Mouse (Mus musculus): ENCODE measurements around the gene Wdr63. TPM values are rescaled to one million over a fixed set of nuclear protein-coding genes. Genes with fewer than 3 reads are reported as not detected.

The Wdr63 gene
- polyA plus RNA-seq, 1 experiment from 2014 or later: not detected

DNA sequence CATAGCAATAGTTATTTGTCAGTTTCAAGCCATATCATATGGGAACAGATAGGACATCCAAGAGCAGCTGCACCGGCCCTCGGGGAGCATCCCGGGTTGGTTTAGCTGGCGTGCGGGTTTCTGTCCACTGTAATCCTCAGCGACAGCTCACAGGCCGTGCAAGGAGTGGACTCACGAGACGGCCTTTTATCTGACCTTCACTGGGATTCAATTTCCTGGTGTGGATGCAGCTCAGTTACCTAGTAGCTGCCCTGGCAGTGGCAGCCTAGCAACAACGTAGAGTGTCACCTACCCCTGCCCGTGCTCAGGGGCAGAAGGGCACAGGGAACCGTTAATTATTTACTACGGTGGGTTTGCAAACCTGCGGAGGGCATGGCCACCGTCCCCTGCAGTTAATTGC is 70.0 kb downstream of the Wdr63 start:
- H3K9ac ChIP-seq (ENCODE audit: low read length): no peak overlapping the region
- H3K27me3 ChIP-seq (ENCODE audit: control insufficient read depth, insufficient read depth, low read length): no peaks in the 10 kb centered on the region
- no peak overlapping the region for H3K4me2 ChIP-seq (ENCODE audit: low read depth)
- 57% methylated on average over 15 of the region's 15 CpGs for WGBS
- ATAC-seq (ENCODE audit: insufficient read depth, low FRiP score, low TSS enrichment) (no peak), DNase-seq (ENCODE audit: low spot score) (no peak)
- H3K4me1 ChIP-seq (ENCODE audit: control insufficient read depth, insufficient read depth, low read length): no peaks in the 10 kb centered on the region
- H3K36me3 ChIP-seq (ENCODE audit: control insufficient read depth, insufficient read depth, low read length): no peaks in the 10 kb centered on the region
- no peak overlapping the region for H3K4me3 ChIP-seq (ENCODE audit: low read depth, low read length)
- no peaks in the 10 kb centered on the region for H3K9me3 ChIP-seq (ENCODE audit: control insufficient read depth, low read length)
- no peak overlapping the region for H3K27ac ChIP-seq (ENCODE audit: low read depth, low read length)

DNA sequence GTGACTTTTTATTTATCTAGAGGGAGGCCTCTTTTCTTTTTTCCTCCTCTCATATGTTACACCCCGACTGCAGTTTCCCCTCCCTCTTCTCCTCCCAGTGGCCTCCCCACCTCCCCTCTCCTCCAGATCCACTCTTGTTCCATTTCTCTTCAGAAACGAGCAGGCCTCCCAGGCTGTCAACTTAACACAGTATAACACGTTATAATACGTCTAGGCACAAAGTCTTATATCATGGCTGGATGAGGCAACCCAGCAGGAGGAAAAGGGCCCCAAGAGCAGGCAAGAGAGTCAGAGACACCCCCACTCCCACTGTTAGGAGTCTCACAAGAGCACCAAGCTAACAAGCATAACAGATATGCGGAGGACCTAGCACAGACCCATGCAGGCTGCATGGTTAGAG is 75.0 kb downstream of the Wdr63 start:
- WGBS: 83% methylated on average over 5 of the region's 5 CpGs

DNA sequence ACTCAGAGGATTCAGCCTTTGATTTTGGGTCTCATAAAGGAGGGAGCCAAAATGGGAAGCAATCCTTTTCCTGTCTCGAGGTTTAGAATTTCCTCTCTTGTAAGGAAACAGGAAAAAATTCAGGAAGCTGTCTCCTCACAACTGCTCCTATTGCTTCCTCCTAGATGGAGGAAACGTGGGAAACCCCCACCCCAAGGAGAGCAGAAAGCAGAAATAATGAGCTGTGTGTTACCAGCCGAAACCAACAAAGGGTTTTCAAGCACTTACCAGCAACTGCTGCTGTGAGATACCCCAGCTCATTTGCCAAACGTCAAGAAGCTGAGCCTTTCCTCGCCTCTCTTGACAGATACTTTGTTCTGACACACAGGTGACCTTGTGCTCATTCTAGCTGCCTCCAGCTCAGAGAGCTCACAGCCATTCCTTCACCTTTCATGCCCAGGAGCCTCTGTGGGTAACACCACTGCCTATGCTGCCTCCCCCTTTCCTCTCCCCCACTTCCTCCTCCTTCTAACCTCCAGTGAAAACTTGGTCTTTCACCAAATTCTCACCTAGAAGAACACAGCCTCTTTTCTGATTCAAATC is 77.6 kb downstream of the Wdr63 start:
- H3K4me3 ChIP-seq (ENCODE audit: low read depth, low read length): no peak overlapping the region
- no peak overlapping the region for H3K4me2 ChIP-seq (ENCODE audit: low read depth)
- no peaks in the 10 kb centered on the region for H3K27me3 ChIP-seq (ENCODE audit: control insufficient read depth, insufficient read depth, low read length)
- DNase-seq (ENCODE audit: low spot score): no peak
- H3K36me3 ChIP-seq (ENCODE audit: control insufficient read depth, insufficient read depth, low read length): no peaks in the 10 kb centered on the region
- H3K9ac ChIP-seq (ENCODE audit: low read length): no peak overlapping the region
- H3K27ac ChIP-seq (ENCODE audit: low read depth, low read length): no peak overlapping the region
- no peaks in the 10 kb centered on the region for H3K4me1 ChIP-seq (ENCODE audit: control insufficient read depth, insufficient read depth, low read length)
- 36% methylated on average over 5 of the region's 5 CpGs for WGBS
- no peak for ATAC-seq (ENCODE audit: insufficient read depth, low FRiP score, low TSS enrichment)
- H3K9me3 ChIP-seq (ENCODE audit: control insufficient read depth, low read length): no peaks in the 10 kb centered on the region

More for the DNA sequence above, 75.0 kb downstream of the Wdr63 start:
- DNase-seq (ENCODE audit: low spot score): no peak
- Histone ChIP-seq H3K27ac (ENCODE audit: low read depth, low read length) (no peak overlapping the region), H3K4me3 (ENCODE audit: low read depth, low read length) (no peak overlapping the region), H3K9ac (ENCODE audit: low read length) (no peak overlapping the region), H3K27me3 (ENCODE audit: control insufficient read depth, insufficient read depth, low read length) (no peaks in the 10 kb centered on the region), H3K9me3 (ENCODE audit: control insufficient read depth, low read length) (no peaks in the 10 kb centered on the region), H3K4me1 (ENCODE audit: control insufficient read depth, insufficient read depth, low read length) (no peaks in the 10 kb centered on the region), H3K36me3 (ENCODE audit: control insufficient read depth, insufficient read depth, low read length) (no peaks in the 10 kb centered on the region), H3K4me2 (ENCODE audit: low read depth) (no peak overlapping the region)
- ATAC-seq (ENCODE audit: insufficient read depth, low FRiP score, low TSS enrichment): no peak

DNA sequence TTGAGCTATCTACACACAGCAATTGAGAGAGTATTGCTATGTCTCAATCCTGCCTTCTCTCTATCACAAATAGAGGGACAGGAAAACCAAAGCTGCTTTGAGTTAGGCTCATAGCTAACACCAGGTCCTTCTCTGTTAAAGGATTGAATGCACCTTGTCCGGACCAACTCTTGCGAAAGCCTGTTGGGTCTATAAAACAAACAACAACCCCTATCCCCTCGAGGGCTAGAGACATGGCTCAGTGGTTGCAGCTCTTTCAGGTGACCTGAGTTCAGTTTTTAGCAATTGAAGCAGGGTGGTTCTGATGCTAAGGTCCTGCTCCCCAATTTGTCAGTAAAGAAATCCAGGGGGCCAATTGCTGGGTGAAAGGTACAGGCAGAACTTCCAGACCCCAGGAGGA is 78.7 kb downstream of the Wdr63 start:
- DNase-seq (ENCODE audit: low spot score) (no peak), ATAC-seq (ENCODE audit: insufficient read depth, low FRiP score, low TSS enrichment) (no peak)
- H3K27ac ChIP-seq (ENCODE audit: low read depth, low read length): no peak overlapping the region
- H3K4me2 ChIP-seq (ENCODE audit: low read depth): no peak overlapping the region
- no peaks in the 10 kb centered on the region for H3K4me1 ChIP-seq (ENCODE audit: control insufficient read depth, insufficient read depth, low read length)
- H3K9ac ChIP-seq (ENCODE audit: low read length): no peak overlapping the region
- no peaks in the 10 kb centered on the region for H3K36me3 ChIP-seq (ENCODE audit: control insufficient read depth, insufficient read depth, low read length)
- WGBS: 84% methylated on average over 3 of the region's 3 CpGs
- H3K27me3 ChIP-seq (ENCODE audit: control insufficient read depth, insufficient read depth, low read length): no peaks in the 10 kb centered on the region
- H3K4me3 ChIP-seq (ENCODE audit: low read depth, low read length): no peak overlapping the region
- no peaks in the 10 kb centered on the region for H3K9me3 ChIP-seq (ENCODE audit: control insufficient read depth, low read length)

DNA sequence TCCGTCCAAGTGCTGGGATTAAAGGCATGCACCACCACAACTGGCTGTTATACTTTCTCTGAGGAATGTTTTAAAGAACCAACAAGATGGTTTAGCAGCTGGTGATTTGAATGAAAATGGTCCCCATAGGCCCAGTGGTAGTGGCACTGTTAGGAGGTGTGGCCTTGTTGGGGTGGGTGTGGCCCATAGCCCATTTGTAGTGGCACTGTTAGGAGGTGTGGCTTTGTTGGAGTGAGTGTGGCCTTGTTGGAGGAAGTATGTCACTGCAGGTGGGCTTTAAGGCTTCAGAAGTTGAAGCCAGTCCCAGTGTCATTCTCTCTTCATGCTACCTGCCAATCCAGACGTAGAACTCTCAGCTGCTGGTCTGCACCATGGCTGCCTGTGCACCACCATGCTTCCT is 79.5 kb downstream of the Wdr63 start:
- no peak overlapping the region for H3K9ac ChIP-seq (ENCODE audit: low read length)
- no peaks in the 10 kb centered on the region for H3K36me3 ChIP-seq (ENCODE audit: control insufficient read depth, insufficient read depth, low read length)
- H3K4me1 ChIP-seq (ENCODE audit: control insufficient read depth, insufficient read depth, low read length): no peaks in the 10 kb centered on the region
- H3K27ac ChIP-seq (ENCODE audit: low read depth, low read length): no peak overlapping the region
- no peaks in the 10 kb centered on the region for H3K27me3 ChIP-seq (ENCODE audit: control insufficient read depth, insufficient read depth, low read length)
- no peak overlapping the region for H3K4me2 ChIP-seq (ENCODE audit: low read depth)
- 87% methylated on average over 2 of the region's 2 CpGs for WGBS
- ATAC-seq (ENCODE audit: insufficient read depth, low FRiP score, low TSS enrichment) (no peak), DNase-seq (ENCODE audit: low spot score) (no peak)
- H3K9me3 ChIP-seq (ENCODE audit: control insufficient read depth, low read length): no peaks in the 10 kb centered on the region
- no peak overlapping the region for H3K4me3 ChIP-seq (ENCODE audit: low read depth, low read length)

DNA sequence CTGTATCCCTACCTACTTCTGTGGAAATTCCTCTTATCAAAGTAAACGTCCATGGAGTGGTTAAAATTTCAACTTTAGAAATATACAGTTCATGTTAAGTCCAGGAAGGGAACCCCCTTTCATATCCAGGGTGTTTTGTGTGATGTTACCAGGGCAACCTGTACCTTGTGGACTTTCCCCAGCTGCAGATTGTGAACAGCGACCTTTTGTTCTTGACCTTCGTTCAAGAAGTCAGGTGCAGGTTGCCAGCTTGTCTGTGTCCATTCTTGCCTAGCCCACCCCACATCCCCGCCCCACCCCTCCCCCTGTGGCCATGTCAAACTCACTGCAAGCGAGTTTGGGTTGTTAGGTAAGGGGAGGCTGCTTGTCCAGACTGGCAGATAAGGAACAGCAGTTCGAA is 80.8 kb downstream of the Wdr63 start:
- no peak for DNase-seq (ENCODE audit: low spot score)
- Histone ChIP-seq H3K27me3 (ENCODE audit: control insufficient read depth, insufficient read depth, low read length) (no peaks in the 10 kb centered on the region), H3K27ac (ENCODE audit: low read depth, low read length) (no peak overlapping the region), H3K36me3 (ENCODE audit: control insufficient read depth, insufficient read depth, low read length) (no peaks in the 10 kb centered on the region), H3K4me2 (ENCODE audit: low read depth) (no peak overlapping the region), H3K4me3 (ENCODE audit: low read depth, low read length) (no peak overlapping the region), H3K9me3 (ENCODE audit: control insufficient read depth, low read length) (no peaks in the 10 kb centered on the region), H3K9ac (ENCODE audit: low read length) (no peak overlapping the region), H3K4me1 (ENCODE audit: control insufficient read depth, insufficient read depth, low read length) (no peaks in the 10 kb centered on the region)
- 59% methylated on average over 6 of the region's 6 CpGs for WGBS
- ATAC-seq (ENCODE audit: insufficient read depth, low FRiP score, low TSS enrichment): no peak

DNA sequence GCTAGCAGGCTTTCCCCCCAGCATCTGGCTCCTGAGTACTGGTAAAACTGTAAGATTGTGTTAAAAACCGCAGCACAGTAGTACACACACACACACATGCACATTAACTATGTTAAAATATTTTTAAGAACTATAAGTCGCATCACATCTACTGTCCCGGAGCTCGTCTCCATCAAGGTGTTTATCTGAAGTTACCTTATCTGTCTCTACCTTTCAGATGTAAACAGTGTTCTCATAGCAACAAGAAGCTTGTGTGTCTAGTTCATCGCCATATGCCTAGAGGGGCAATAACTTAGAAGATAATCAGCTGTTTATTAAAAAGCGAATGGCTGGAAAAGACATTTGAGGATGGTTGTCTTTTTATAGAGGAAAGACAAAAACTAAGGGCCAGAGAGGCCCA is 82.4 kb downstream of the Wdr63 start:
- Histone ChIP-seq H3K27ac (ENCODE audit: low read depth, low read length) (no peak overlapping the region), H3K9me3 (ENCODE audit: control insufficient read depth, low read length) (no peaks in the 10 kb centered on the region), H3K36me3 (ENCODE audit: control insufficient read depth, insufficient read depth, low read length) (no peaks in the 10 kb centered on the region), H3K4me2 (ENCODE audit: low read depth) (no peak overlapping the region), H3K4me3 (ENCODE audit: low read depth, low read length) (no peak overlapping the region), H3K27me3 (ENCODE audit: control insufficient read depth, insufficient read depth, low read length) (no peaks in the 10 kb centered on the region), H3K4me1 (ENCODE audit: control insufficient read depth, insufficient read depth, low read length) (no peaks in the 10 kb centered on the region), H3K9ac (ENCODE audit: low read length) (no peak overlapping the region)
- DNase-seq (ENCODE audit: low spot score) (no peak), ATAC-seq (ENCODE audit: insufficient read depth, low FRiP score, low TSS enrichment) (no peak)
- 97% methylated on average over 6 of the region's 6 CpGs for WGBS

DNA sequence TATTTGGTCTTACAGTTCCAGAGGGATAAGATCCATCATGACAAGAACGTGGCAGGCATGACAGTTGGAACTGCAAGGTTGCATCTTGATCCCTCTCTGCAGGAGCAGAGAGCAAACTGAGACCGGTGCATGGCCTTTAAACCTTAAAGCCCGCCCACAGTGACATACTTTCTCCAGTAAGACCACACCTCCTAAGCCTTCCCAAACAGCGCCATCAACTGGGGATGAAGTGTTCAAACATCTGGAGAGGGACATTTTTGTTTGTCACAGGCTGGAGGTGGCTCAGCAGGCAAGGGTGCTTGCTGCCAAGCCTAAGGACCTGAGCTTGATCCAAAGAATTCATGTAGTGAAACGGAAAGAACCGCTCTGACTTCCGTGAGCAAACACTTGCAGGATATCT is 83.2 kb downstream of the Wdr63 start:
- no peak overlapping the region for H3K27ac ChIP-seq (ENCODE audit: low read depth, low read length)
- H3K9ac ChIP-seq (ENCODE audit: low read length): no peak overlapping the region
- H3K4me1 ChIP-seq (ENCODE audit: control insufficient read depth, insufficient read depth, low read length): no peaks in the 10 kb centered on the region
- 91% methylated on average over 7 of the region's 7 CpGs for WGBS
- H3K4me2 ChIP-seq (ENCODE audit: low read depth): no peak overlapping the region
- DNase-seq (ENCODE audit: low spot score): no peak
- no peak overlapping the region for H3K4me3 ChIP-seq (ENCODE audit: low read depth, low read length)
- no peaks in the 10 kb centered on the region for H3K9me3 ChIP-seq (ENCODE audit: control insufficient read depth, low read length)
- no peak for ATAC-seq (ENCODE audit: insufficient read depth, low FRiP score, low TSS enrichment)
- no peaks in the 10 kb centered on the region for H3K36me3 ChIP-seq (ENCODE audit: control insufficient read depth, insufficient read depth, low read length)
- H3K27me3 ChIP-seq (ENCODE audit: control insufficient read depth, insufficient read depth, low read length): no peaks in the 10 kb centered on the region

DNA sequence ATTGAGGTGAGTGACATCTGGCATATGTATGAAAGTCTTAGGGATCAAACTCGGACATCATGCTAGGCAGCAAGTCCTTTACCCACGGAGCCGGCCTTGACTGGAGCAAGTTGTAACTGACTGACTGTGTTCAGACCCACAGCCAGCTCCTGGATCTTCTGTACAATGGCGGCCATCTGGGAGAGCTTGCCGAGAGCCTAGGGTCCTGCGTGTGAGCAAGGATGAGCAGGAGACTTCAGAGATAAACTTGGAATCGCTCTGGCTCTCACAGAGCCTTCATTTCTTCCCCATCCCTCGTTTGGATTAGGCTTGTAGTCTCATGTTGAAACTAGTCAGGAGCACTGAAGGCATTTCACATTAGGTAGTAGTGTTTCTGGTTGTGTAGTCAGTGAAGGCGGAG is 85.7 kb downstream of the Wdr63 start:
- no peaks in the 10 kb centered on the region for H3K36me3 ChIP-seq (ENCODE audit: control insufficient read depth, insufficient read depth, low read length)
- H3K4me1 ChIP-seq (ENCODE audit: control insufficient read depth, insufficient read depth, low read length): no peaks in the 10 kb centered on the region
- H3K4me3 ChIP-seq (ENCODE audit: low read depth, low read length): no peak overlapping the region
- H3K9me3 ChIP-seq (ENCODE audit: control insufficient read depth, low read length): no peaks in the 10 kb centered on the region
- no peak for ATAC-seq (ENCODE audit: insufficient read depth, low FRiP score, low TSS enrichment)
- 94% methylated on average over 9 of the region's 9 CpGs for WGBS
- H3K4me2 ChIP-seq (ENCODE audit: low read depth): no peak overlapping the region
- no peak overlapping the region for H3K27ac ChIP-seq (ENCODE audit: low read depth, low read length)
- H3K27me3 ChIP-seq (ENCODE audit: control insufficient read depth, insufficient read depth, low read length): no peaks in the 10 kb centered on the region
- no peak for DNase-seq (ENCODE audit: low spot score)
- H3K9ac ChIP-seq (ENCODE audit: low read length): no peak overlapping the region

All from neural tube, embryonic 11.5 days (tissue).